Mouse (Mus musculus): ENCODE measurements around the gene Adck1.
"Not testable (repeated sequence)": the region's sequence is repeated elsewhere in the genome, so short reads cannot be mapped to it uniquely, and the experiment has no call there.

The Adck1 gene

DNA sequence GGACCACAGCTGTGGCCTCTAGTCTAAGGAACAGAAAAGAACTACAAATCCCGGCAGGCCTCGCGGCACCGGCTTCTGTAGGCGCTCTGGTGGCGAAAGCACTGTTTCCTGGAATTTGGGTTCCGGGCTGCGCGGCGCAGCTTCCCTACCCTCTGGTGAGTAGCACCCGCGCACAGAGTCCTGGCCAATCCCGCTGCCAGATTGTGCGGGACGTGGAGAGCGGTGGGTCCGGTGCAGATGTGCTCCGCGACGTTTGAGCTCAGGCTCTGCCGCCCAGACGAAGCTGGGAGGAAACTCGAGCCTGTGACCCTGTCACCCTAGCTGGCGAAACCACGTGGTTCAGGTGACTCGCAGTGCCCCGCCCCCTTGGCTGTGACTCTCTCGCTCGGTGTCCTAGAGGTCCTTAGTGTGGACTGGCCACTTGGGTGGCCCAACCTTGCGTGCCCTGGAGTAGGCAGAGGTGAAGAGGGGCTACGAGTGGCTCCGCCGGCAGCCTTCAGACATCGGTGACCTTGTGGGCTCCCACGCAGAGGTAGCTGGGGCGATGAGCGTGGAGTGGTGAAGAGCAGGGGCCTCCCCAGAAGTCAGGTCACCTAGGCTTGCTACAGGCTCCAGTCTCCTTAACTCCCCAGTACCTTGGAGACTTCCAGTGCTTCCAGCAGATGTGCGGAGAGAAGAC is at the start of gene Adck1:
Gene Adck1 (plus strand): TSS at position 114 of the 679 bp plus-strand sequence.
- DNase-seq, result peak; percentile 95

DNA sequence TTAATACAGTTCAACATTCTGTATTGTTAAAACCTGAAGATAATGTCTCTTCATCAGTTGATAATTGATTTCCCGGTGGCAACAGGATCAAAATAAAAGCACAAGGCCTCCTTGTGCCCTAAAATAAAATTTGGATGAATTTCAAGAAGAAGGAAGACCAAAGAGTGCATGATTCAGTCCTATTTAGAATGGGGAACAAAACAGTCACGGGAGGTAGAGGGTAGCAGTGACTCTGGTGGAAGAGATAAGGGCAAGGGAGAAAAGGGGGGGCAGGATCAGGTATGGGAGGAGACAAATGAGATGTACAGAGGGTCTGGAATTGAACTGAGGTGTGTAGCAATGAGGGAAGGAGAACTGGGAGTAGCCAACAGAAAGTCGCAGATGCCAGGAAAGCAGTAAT is 45.8 kb upstream of the Adck1 start:
- DNase-seq, result no peak

DNA sequence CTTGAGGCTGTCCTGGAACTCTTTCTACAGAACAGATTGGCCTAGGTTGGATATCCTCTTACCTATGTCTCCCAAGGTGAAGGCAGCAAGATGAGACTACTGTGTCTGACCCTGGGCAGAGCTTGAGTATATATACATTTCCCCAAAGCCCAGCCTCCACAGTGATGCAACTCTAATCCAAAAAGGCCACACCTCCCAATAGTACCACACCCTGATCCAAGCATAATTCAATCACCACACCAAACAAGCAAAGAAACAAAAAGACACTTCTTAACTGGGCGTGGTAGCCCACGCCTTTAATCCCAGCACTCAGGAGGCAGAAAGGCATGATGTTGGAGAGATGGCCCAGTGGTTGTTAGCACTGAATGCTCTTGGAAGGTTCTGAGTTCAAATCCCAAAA is 36.4 kb upstream of the Adck1 start, which contains the start of gene Gm5039:
Gene Gm5039 (minus strand): TSS at position 101 of the 400 bp plus-strand sequence.
- DNase-seq, result not testable (repeated sequence)

DNA sequence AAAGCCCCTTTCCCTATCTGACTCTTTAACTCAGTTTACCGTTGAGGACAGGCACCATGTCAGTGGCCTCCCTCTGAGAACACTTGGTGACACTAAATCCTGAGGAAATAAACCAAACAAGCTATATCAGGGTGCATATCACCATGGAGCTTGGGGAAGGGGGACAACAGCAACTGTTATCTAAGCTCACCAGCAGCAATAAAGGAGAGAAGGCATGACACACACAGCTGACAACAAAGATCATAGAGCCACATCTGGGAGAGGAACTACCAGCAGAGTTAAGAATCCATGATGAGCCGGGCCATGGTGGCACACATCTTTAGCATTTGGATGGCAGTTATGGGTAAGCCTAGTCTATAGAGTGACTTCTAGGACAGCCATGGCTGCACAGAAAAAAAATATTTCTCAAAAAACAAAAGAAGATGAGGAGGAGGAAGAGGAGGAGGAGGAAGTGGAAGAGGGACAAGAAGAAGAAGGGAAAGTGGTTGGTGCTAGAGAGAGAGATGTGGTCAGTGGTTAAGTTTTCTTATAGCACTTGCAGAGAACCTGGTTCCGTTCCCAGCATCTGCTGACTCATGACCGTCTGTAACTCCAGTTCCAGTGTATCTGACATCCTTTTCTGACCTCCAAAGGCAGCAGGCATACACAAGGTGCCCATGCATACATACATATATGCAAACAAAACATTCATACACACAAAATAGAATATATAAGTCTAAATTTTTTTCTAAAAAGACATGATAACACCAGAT is 23.5 kb upstream of the Adck1 start:
- not testable (repeated sequence) for DNase-seq

DNA sequence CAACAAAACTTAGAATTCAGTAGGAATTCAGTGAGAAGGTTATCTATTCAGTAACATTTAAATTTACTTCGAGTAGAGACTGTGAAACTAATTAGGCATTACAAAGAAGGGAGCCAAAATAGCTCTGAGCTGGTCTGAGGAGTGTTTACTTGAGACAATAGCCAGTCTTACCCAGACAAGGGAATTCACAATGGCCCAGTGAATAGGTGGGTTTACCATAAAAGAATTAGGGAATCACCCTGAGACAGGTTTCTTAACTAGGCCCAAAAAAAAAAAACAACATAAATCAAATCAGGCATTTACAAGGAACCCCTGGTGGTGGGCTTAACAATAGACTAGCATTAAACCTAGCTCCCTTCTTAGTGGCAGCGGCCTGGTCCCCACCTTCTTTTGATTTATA is 19.1 kb upstream of the Adck1 start:
- DNase-seq, result not testable (repeated sequence)

DNA sequence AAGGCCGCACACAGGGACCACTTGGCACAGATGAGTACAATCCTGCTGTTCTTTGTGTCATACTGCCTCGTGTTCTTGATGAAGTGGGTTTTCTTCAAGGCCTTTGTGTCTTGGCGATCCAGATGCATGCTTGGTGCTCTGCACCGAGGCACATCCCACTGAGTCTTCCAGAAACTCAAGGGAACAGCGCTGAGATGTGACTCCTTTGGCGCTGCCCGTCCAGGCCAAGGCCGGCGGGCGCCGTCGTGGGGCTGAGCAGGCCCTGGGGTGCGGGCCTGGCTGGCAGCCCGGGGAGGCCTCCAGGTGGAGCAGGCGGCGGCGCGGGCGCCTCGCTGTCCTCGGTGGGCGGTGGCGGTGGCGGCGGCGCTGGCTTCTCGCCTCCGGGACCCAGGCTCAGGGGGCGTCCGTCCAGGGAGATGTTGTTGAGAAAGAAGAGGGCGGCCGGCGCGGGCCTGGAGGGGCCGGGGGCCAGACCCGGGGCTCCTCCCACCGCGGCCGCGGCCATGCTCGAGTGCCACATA is 6.1 kb upstream of the Adck1 start:
- DNase-seq, result no peak

DNA sequence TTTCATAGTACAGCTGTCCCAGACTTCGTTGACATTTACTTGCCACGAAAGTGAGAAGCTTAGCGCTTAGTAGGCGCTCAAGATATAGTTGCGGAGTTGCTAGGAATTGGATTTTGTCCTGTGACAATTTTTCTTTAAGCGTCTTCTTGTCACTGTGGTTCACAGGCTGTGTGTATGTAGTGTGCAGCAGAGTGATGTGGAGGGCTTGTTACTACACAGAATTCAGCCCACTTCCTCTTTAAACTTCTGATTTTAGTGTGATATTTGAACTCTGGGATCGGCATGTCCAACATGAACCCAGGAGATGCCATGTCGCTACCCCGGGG is 729 bp downstream of the Adck1 start:
- DNase-seq, result no peak

DNA sequence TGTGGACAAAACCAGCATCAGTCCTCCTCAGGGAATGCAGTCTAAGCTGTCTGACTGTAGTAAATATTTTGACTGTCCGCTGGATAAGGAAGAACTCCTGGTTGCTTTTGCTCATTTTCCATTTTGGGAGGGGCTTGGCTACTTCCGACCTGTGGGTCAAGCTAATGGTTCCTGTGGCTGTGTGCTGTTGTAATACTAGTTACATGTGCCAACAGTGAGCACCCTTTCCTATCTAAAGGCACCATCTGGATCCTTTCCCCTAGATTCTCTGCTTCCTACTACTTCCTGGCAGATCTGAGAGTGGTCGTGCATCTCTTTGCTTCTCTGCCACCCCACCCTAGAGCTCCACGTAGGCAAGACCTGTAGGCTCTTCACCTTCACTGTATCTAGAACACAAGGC is 7.3 kb downstream of the Adck1 start:
- DNase-seq, result no peak

DNA sequence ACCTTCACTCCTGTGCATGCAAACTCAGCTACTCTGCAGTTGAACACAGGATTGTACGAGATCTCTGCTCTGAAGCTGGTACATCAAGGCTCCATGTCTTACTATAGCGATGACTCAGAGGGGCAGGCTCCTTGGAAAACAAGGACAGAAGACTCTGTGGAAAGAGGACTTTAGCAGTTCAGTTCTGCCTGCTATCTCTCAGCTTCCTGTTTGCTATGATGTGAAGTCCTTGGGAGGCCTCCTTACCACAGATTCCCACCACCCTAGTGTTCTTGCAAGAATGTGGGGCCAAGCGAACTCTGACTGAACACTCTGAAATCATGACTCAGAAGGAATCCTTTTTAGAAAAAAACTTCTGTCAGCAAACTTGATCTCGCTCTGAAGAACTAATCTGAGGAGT is 8.3 kb downstream of the Adck1 start:
- DNase-seq, result no peak

DNA sequence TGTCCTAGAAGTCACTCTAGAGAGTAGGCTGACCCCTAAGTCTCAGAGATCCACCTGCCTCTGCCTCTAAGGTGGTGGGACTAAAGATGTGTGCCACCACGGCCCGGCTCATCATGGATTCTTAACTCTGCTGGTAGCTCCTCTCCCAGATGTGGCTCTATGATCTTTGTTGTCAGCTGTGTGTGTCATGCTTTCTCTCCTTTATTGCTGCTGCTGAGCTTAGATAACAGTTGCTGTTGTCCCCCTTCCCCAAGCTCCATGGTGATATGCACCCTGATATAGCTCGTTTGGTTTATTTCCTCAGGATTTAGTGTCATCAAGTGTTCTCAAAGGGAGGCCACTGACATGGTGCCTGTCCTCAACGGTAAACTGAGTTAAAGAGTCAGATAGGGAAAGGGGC is 9.3 kb downstream of the Adck1 start:
- DNase-seq, result not testable (repeated sequence)

DNA sequence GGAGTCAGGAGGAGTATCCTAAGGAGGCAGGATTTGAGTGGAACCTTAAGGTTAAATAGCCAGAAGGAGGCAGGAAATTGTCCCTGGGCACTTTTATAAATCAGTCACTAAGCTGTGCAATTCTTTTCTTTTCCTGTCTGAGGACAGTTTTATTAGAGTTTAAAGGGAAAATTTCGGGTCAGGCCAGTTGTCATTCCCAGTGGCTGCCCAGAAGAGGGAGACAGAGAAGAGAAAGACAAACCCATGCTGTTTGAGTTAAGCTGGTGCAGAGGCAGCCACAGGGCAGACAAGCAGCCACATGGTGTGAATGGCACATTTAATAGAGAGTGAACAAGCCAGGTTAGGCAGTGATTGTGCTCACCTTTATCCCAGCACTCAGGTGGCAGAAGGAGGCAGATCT is 10.0 kb downstream of the Adck1 start:
- DNase-seq, result not testable (repeated sequence)

DNA sequence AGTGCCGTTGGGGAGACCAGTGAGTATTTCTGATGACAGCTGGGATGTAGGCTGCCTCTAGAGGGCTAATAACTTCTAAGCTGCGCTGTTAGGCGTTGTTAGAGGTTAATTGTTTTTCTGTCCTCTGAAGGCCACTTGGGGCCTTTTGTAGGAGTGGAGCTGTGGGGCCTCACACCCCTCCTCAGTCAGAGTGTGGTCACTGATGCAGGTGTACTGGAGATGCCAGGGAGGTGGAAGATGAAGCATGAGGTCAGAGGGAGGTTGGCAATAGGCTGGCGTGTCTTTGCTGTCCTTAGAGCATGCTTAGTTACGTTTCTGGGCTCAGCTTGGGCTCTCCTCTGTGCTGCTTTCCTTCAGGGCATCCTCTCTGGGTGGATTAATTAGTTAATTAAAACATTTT is 11.7 kb downstream of the Adck1 start:
- no peak for DNase-seq

DNA sequence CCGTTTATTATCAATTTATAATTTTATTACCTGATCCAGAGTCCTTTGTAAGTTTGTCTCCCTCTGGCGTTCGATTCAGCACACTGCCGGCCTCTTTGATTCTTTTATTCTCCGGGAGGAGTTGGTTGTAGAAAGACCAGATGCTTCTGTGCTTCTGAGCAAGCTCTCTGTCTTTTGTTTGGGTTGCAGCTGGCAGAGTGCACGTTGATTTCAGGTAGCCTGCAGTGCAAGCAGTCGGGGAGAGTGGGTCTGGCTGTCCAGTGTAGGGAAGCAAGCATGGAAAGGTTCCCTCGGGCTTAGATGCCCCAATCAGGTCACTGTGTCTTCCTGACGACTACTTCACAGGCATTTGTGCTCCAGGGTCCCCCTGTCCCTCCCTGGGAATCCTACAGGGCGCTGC is 16.5 kb downstream of the Adck1 start:
- DNase-seq, result peak; percentile 14

DNA sequence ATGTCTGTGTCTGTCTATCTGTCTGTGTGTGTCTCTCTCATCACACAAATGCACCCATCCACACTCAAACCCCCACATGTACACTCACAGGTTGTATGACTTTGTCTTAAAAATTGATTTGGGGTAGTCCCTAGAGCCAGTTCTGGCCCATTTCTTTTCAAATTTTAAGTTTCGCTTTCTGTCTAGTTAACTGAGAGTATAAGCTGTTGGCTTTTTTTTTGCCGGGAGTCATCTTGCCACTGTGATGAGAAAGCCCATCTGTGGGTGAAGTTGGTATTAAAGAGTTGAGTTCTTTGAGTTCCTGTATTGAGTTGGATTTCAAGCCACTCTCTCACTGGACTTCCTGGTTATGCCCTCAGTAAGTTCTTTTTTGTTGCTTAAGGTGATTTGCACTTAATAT is 17.9 kb downstream of the Adck1 start:
- no peak for DNase-seq

DNA sequence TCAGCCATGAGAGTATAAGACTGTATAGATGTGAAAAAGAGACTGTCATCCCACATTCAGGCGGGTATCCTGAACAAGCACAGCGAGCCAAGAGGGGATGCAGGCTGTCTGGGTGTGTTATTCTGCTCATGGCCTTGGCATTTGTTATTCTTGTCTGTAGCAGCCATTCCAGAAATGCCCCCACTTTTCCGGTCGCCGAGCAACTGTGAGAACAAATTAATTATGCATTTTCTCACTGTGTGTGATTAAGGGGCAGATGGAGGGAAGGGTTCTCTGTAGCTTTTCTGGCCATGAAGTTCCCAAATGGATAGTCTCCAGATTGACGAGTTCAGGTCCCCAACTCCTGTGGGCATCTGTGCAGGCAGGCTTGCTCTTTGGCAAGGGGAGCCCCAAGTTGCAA is 28.5 kb downstream of the Adck1 start:
- DNase-seq, result no peak

DNA sequence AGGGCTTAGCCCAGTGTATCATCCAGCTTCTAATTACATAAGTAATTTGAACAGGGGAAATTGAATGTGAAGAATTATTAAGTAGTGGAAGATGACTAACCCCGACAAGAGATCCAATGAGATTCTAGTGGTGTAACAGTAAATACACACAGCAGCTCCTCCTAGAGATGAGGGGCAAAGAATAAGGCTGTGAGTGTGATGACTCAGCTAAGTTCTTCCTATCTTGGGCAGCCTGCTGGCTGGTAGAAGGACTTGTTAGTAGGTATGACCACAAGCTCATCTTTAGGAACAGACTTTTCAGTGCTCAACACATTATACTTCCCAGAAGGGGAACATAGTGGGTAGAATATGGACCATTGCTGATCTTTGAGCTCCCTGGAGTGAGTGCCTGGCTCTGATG is 38.3 kb downstream of the Adck1 start:
- no peak for DNase-seq

DNA sequence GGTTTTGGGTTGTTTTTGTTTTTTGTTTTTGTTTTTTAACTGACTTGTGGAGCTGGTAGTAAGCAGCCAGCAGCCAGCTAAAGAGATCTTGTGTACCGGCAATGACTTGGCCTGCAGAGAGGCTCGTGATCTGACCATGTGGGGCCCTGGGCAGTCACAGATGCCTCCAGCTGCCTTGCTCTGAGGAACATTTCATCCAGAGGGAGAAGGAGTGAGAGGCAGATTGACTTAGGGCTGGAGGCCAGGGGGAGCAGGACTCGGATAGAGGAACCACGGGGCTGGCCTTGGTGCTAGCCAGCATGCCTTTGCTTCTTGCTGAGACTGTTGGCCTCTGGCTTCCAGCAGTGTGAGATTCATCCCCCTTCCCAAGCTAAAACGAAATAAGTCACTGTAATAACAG is 43.2 kb downstream of the Adck1 start:
- no peak for DNase-seq

DNA sequence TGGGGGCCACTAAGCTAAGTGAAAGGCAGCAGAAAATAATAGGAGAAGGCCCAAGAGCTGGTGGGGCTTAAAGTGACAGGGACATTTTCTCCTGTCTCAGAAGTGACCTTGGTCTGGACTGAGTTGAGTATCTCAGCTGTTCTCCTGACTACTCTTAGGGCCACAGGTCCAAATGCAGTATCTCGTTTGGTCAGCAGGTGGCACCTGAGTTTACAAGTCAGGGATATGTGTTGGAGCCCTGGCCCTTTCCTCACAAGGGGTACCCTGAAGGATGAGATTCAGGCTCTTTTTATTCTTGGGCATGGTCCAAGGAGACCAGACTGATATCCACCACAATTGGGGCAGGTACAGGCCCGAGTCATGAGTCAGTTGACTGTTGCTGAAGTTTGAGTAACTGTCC is 44.8 kb downstream of the Adck1 start:
- peak; percentile 76 for DNase-seq

DNA sequence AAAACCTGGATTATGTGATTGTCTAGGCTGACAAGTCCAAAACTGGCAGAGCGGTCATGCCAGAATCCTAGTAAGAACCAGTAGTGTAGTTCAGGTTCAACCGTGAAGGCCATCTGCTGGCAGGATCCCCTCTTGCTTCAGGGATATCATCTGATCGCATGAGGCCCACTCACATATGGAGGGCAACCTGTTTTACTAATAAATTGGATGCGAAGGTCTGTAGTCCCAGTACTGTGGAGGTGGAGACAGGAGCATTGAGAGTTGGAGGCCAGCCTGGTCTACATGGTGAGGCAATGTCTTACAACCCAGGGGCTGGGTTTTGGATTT is 47.6 kb downstream of the Adck1 start:
- DNase-seq, result no peak

DNA sequence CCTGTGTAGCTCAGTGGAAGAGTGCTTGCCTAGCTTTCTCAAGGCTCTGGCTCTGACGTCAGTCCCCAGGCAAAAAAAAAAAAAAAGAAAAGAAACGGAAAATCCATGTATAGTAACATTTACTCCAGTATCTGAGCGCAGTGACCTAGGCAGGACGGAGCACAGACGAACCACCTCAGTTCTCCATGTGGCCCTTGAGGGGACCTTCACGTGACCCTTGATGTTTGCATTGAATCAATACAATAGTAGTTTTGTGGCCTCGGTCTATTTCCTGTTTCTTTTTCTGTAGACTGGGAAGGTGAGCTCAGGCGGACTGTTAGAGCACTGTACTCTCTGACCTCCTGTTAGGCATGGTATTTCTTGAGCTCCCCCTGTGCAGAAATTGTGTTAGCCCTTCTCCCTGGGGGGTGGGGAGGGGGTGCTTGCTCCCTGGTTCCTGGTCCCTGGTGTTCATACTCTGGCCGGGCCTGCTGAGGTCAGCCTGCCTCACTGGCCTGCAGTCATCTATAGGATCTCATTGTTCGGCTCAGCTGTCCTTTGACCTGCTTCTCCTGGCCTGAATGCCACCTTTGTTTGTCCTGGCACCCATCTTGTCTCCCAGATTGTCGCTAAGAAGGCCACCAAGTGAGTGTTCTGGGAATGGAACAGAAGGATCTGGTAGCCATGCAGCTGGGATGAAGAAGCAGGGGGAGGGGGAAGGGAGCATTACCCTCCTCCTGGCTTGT is 48.1 kb downstream of the Adck1 start:
- DNase-seq, result no peak

DNA sequence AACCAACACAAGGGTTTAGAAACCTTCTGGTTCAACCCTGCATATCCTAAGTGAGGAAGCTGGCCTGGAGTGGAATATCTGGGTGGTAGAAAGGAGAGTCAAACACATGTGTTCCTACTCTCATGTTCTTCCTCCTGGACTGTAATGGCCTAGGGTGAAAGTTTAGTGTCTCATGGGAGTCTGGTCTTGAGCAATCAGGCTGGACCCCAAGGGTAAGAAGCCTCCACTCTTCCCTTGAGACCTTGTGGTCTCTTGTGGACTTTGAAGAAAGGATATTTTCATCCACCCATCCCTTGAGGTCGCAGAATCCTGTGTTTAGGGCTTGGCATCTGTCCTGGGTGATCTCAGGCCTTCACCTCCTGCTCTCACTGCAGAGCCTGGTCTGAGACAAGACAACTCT is 52.9 kb downstream of the Adck1 start:
- DNase-seq, result no peak

DNA sequence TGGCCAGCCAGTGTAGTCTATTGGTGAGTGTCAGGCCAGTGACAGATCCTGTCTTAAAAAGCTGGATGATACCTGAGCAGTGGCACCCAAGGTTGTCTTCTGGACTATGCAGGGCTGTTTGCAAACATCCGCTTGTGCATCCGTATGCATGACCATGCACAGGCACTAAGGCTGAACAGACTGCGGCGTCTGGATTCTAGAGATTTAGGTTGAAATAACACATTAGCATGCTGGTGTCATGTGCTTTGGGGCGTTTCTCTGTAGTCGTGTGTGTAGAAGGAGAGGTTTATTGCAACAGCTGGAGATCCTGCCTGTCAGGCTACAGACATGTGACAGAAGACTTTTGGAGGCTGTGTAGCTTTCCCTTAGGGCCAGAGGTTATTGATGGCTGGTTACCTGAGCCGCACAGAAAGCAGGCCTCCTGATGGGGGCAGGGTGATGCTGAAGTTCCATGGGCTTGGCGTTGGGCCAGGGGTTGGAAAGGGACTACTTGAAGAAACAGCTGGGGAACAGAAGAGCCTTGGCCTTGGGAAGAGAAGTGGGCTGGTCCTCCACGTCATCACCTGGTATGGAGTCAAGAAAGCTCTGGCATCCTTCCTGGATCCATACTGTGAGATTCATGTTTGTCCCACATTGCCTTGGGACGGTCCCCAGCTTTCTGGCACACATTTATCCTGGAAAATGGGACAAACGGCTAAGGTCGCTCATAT is 59.7 kb downstream of the Adck1 start:
- peak; percentile 23 for DNase-seq

DNA sequence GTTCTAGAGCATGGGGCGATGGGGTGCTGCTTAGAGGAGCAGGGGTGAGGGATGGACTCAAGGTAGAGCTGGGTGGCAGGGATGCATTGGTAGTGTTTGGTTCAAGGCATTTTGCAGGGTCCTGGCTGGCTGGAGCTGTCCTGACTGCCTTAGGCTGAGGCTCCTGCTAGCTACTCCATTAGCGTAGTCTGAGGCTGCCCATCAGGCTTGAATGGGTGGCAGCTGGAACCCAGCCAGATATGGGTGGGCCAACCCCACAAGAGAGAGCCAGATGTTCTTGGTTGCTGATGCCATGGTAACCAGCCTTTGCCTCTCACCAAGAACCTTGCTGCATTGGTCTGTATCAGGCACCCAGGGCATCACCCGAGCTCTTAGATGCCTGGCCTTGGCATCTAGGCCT is 66.6 kb downstream of the Adck1 start:
- no peak for DNase-seq
